Mouse (Mus musculus): ENCODE data around the gene Krtap7-1. TPM values are rescaled to one million over a fixed set of nuclear protein-coding genes. Genes with fewer than 3 reads are reported as not detected.

Krtap7-1 gene
- polyA plus RNA-seq, 1 experiment from 2014 or later = not detected

- H3K4me3 ChIP-seq (ENCODE audit: low read depth, low read length) = no peak overlapping the region
- no peak overlapping the region for H3K9ac ChIP-seq (ENCODE audit: low read depth, low read length)
- no peak for TF ChIP-seq CTCF (IDR thresholded peaks at IDR 0.05; ENCODE audit: low read depth)
- no peak overlapping the region for H3K4me2 ChIP-seq (replicated peaks; ENCODE audit: low read depth)
- no peaks in the 10 kb centered on the region for H3K36me3 ChIP-seq (ENCODE audit: control insufficient read depth, insufficient read depth)
- no peak overlapping the region for H3K27ac ChIP-seq (ENCODE audit: low read depth, low read length)
- ATAC-seq = no peak
- no peaks in the 10 kb centered on the region for H3K4me1 ChIP-seq (replicated peaks; ENCODE audit: control insufficient read depth, insufficient read depth, low read length)
- H3K27me3 ChIP-seq (replicated peaks; ENCODE audit: control insufficient read depth, insufficient read depth, low read length) = no peaks in the 10 kb centered on the region
- 91% methylated on average over 4 of the region's 4 CpGs for WGBS
- no peaks in the 10 kb centered on the region for H3K9me3 ChIP-seq (ENCODE audit: control insufficient read depth)
Observed at GRCm38 (mm10) chr16:89520996-89521395, 12.9 kb upstream of the Krtap7-1 start.

GRCm38 (mm10) chr16:89520555-89520954 is 12.4 kb upstream of the Krtap7-1 start:
- Histone ChIP-seq H3K4me3 (ENCODE audit: low read depth, low read length) (no peak overlapping the region), H3K4me1 (replicated peaks; ENCODE audit: control insufficient read depth, insufficient read depth, low read length) (no peaks in the 10 kb centered on the region), H3K4me2 (replicated peaks; ENCODE audit: low read depth) (no peak overlapping the region), H3K9ac (ENCODE audit: low read depth, low read length) (no peak overlapping the region), H3K27ac (ENCODE audit: low read depth, low read length) (no peak overlapping the region), H3K36me3 (ENCODE audit: control insufficient read depth, insufficient read depth) (no peaks in the 10 kb centered on the region), H3K27me3 (replicated peaks; ENCODE audit: control insufficient read depth, insufficient read depth, low read length) (no peaks in the 10 kb centered on the region), H3K9me3 (ENCODE audit: control insufficient read depth) (no peaks in the 10 kb centered on the region)
- no peak for TF ChIP-seq CTCF (IDR thresholded peaks at IDR 0.05; ENCODE audit: low read depth)
- no peak for ATAC-seq
- WGBS = 89% methylated on average over 2 of the region's 2 CpGs

GRCm38 (mm10) chr16:89520091-89520490 is 12.0 kb upstream of the Krtap7-1 start:
- no peak overlapping the region for H3K4me3 ChIP-seq (ENCODE audit: low read depth, low read length)
- no peaks in the 10 kb centered on the region for H3K9me3 ChIP-seq (ENCODE audit: control insufficient read depth)
- H3K9ac ChIP-seq (ENCODE audit: low read depth, low read length) = no peak overlapping the region
- no peak overlapping the region for H3K4me2 ChIP-seq (replicated peaks; ENCODE audit: low read depth)
- no peak overlapping the region for H3K27ac ChIP-seq (ENCODE audit: low read depth, low read length)
- H3K36me3 ChIP-seq (ENCODE audit: control insufficient read depth, insufficient read depth) = no peaks in the 10 kb centered on the region
- TF ChIP-seq CTCF (IDR thresholded peaks at IDR 0.05; ENCODE audit: low read depth) = no peak
- no peaks in the 10 kb centered on the region for H3K27me3 ChIP-seq (replicated peaks; ENCODE audit: control insufficient read depth, insufficient read depth, low read length)
- H3K4me1 ChIP-seq (replicated peaks; ENCODE audit: control insufficient read depth, insufficient read depth, low read length) = no peaks in the 10 kb centered on the region
- no peak for ATAC-seq
- 80% methylated on average over 6 of the region's 6 CpGs for WGBS

GRCm38 (mm10) chr16:89517635-89518034 is 9.5 kb upstream of the Krtap7-1 start:
- no peaks in the 10 kb centered on the region for H3K36me3 ChIP-seq (ENCODE audit: control insufficient read depth, insufficient read depth)
- ATAC-seq = no peak
- no peak overlapping the region for H3K27ac ChIP-seq (ENCODE audit: low read depth, low read length)
- H3K4me2 ChIP-seq (replicated peaks; ENCODE audit: low read depth) = no peak overlapping the region
- no peaks in the 10 kb centered on the region for H3K9me3 ChIP-seq (ENCODE audit: control insufficient read depth)
- 60% methylated on average over 9 of the region's 9 CpGs for WGBS
- peak; percentile 74 for TF ChIP-seq CTCF (IDR thresholded peaks at IDR 0.05; ENCODE audit: low read depth)
- H3K4me1 ChIP-seq (replicated peaks; ENCODE audit: control insufficient read depth, insufficient read depth, low read length) = no peaks in the 10 kb centered on the region
- no peaks in the 10 kb centered on the region for H3K27me3 ChIP-seq (replicated peaks; ENCODE audit: control insufficient read depth, insufficient read depth, low read length)
- no peak overlapping the region for H3K4me3 ChIP-seq (ENCODE audit: low read depth, low read length)
- no peak overlapping the region for H3K9ac ChIP-seq (ENCODE audit: low read depth, low read length)

- Histone ChIP-seq H3K9ac (ENCODE audit: low read depth, low read length) (no peak overlapping the region), H3K36me3 (ENCODE audit: control insufficient read depth, insufficient read depth) (no peaks in the 10 kb centered on the region), H3K9me3 (ENCODE audit: control insufficient read depth) (no peaks in the 10 kb centered on the region), H3K27me3 (replicated peaks; ENCODE audit: control insufficient read depth, insufficient read depth, low read length) (no peaks in the 10 kb centered on the region), H3K4me1 (replicated peaks; ENCODE audit: control insufficient read depth, insufficient read depth, low read length) (no peaks in the 10 kb centered on the region), H3K4me3 (ENCODE audit: low read depth, low read length) (no peak overlapping the region), H3K4me2 (replicated peaks; ENCODE audit: low read depth) (no peak overlapping the region), H3K27ac (ENCODE audit: low read depth, low read length) (no peak overlapping the region)
- WGBS = 78% methylated on average over 7 of the region's 7 CpGs
- no peak for ATAC-seq
- no peak for TF ChIP-seq CTCF (IDR thresholded peaks at IDR 0.05; ENCODE audit: low read depth)
Observed at GRCm38 (mm10) chr16:89513431-89513830, 5.3 kb upstream of the Krtap7-1 start.

GRCm38 (mm10) chr16:89503571-89503970 is 4.6 kb downstream of the Krtap7-1 start:
- no peak overlapping the region for H3K27ac ChIP-seq (ENCODE audit: low read depth, low read length)
- no peak overlapping the region for H3K9ac ChIP-seq (ENCODE audit: low read depth, low read length)
- H3K9me3 ChIP-seq (ENCODE audit: control insufficient read depth) = no peaks in the 10 kb centered on the region
- H3K4me3 ChIP-seq (ENCODE audit: low read depth, low read length) = no peak overlapping the region
- TF ChIP-seq CTCF (IDR thresholded peaks at IDR 0.05; ENCODE audit: low read depth) = no peak
- no peaks in the 10 kb centered on the region for H3K27me3 ChIP-seq (replicated peaks; ENCODE audit: control insufficient read depth, insufficient read depth, low read length)
- H3K4me2 ChIP-seq (replicated peaks; ENCODE audit: low read depth) = no peak overlapping the region
- H3K4me1 ChIP-seq (replicated peaks; ENCODE audit: control insufficient read depth, insufficient read depth, low read length) = no peaks in the 10 kb centered on the region
- WGBS = 84% methylated on average over 2 of the region's 2 CpGs
- no peak for ATAC-seq
- no peaks in the 10 kb centered on the region for H3K36me3 ChIP-seq (ENCODE audit: control insufficient read depth, insufficient read depth)

GRCm38 (mm10) chr16:89501870-89502269 is 6.3 kb downstream of the Krtap7-1 start:
- 37% methylated on average over 5 of the region's 5 CpGs for WGBS
- Histone ChIP-seq H3K36me3 (ENCODE audit: control insufficient read depth, insufficient read depth) (no peaks in the 10 kb centered on the region), H3K27ac (ENCODE audit: low read depth, low read length) (no peak overlapping the region), H3K4me1 (replicated peaks; ENCODE audit: control insufficient read depth, insufficient read depth, low read length) (no peaks in the 10 kb centered on the region), H3K4me2 (replicated peaks; ENCODE audit: low read depth) (no peak overlapping the region), H3K27me3 (replicated peaks; ENCODE audit: control insufficient read depth, insufficient read depth, low read length) (no peaks in the 10 kb centered on the region), H3K9me3 (ENCODE audit: control insufficient read depth) (no peaks in the 10 kb centered on the region), H3K4me3 (ENCODE audit: low read depth, low read length) (no peak overlapping the region), H3K9ac (ENCODE audit: low read depth, low read length) (no peak overlapping the region)
- no peak for TF ChIP-seq CTCF (IDR thresholded peaks at IDR 0.05; ENCODE audit: low read depth)
- 0 out of 2 replicates have a peak, but pooled peaks have one; percentile 16 for ATAC-seq
